Mouse (Mus musculus) bone marrow macrophage, adult 2 months (primary cell): ENCODE measurements around the gene Mpo.

ENCODE experiments used
- CTCF ChIP-seq: IDR thresholded peaks from 2 replicates; pipeline ENCODE4 v1.5.1; 2012; ENCODE audit warnings: low read depth, mild to moderate bottlenecking, low read length, moderate library complexity
- POLR2A ChIP-seq: IDR thresholded peaks from 2 replicates; pipeline ENCODE4 v1.6.1; 2012; ENCODE audit warnings: mild to moderate bottlenecking, low read depth, low read length, borderline replicate concordance

- TF ChIP-seq CTCF: no peak
- TF ChIP-seq POLR2A: no peak
These were observed 14.5 kb upstream of the Mpo start for GRCm38 (mm10) chr11:87778915-87779314.
